Mouse (Mus musculus) spleen, adult 2 months (tissue): ENCODE data around the gene Gm20737. TPM values are rescaled to one million over a fixed set of nuclear protein-coding genes. Genes with fewer than 3 reads are reported as not detected.
"Not testable (repeated sequence)": the region's sequence is repeated elsewhere in the genome, so short reads cannot be mapped to it uniquely, and the experiment has no call there.

ENCODE experiments used
- DNase-seq, 2 experiments: peaks; one replicate each; pipeline versions ENCODE4 v3.0.0 to v3.0.0-alpha.2; 2012 to 2021; ENCODE audit warnings: low spot score in 2 of 2, low read depth in 1 of 2
- H3K27ac ChIP-seq: fragments of 200-500 bp; 2 replicates; pipeline ENCODE4 v1.5.1; 2012; ENCODE audit warnings: low read length, inconsistent platforms; ENCODE audit not compliant: insufficient read depth
- H3K27me3 ChIP-seq: fragments of 200-500 bp; 2 replicates; pipeline ENCODE4 v1.6.1; 2012; ENCODE audit warnings: mild to moderate bottlenecking, moderate library complexity, low read length, inconsistent platforms; ENCODE audit not compliant: control insufficient read depth, insufficient read depth
- H3K36me3 ChIP-seq: fragments of 200-500 bp; 2 replicates; pipeline ENCODE4 v1.6.1; 2012; ENCODE audit warnings: mild to moderate bottlenecking, low read length, inconsistent platforms; ENCODE audit not compliant: control insufficient read depth, insufficient read depth
- H3K4me1 ChIP-seq: fragments of 200-500 bp; 2 replicates; pipeline ENCODE4 v1.6.1; 2011; ENCODE audit warnings: inconsistent platforms; ENCODE audit not compliant: control insufficient read depth, insufficient read depth, insufficient read length
- H3K4me3 ChIP-seq: fragments of 200-500 bp; 2 replicates; pipeline ENCODE4 v1.5.1; 2011; ENCODE audit warnings: mild to moderate bottlenecking, inconsistent platforms; ENCODE audit not compliant: insufficient read depth, insufficient read length; ENCODE audit errors: extremely low read depth
- WGBS: fragments of 180-500 bp; shearing (Covaris S2); methylation state at CpG from one replicate; pipeline ENCODE4 v1.1.7; 2018; 5-methylcytosine and 5-hydroxymethylcytosine counted together
- polyA plus RNA-seq: library from polyadenylated mRNA; depleted of rRNA; stranded (reverse); fragments of >200 nt; gene quantifications from 2 replicates; pipeline ENCODE4 v1.2.3, GENCODE M21; 2012; rRNA removed

The Gm20737 gene
- not detected in 2 replicates for polyA plus RNA-seq

- H3K4me3 ChIP-seq, H3K36me3 ChIP-seq, H3K27ac ChIP-seq, H3K27me3 ChIP-seq, H3K4me1 ChIP-seq, DNase-seq: not testable (repeated sequence)
Observed at GRCm38 (mm10) chrY:10535942-10536341, at the start of gene Gm20737. Gene Gm20737, minus strand, starts transcription at chrY:10536042.

GRCm38 (mm10) chrY:10553153-10553552, 17.3 kb upstream of the Gm20737 start, which contains the start of gene Gm21775:
Gene Gm21775, plus strand, starts transcription at chrY:10553453.
- DNase-seq, H3K36me3 ChIP-seq, H3K27me3 ChIP-seq, H3K27ac ChIP-seq, H3K4me1 ChIP-seq, H3K4me3 ChIP-seq: not testable (repeated sequence)
- 83% methylated on average over 2 of the region's 5 CpGs for WGBS

Other genes starting within 250 kb of the Gm20737 start
- gene Gm20834, start 211.5 kb downstream of the Gm20737 start, polyA plus RNA-seq: not detected in 2 replicates
- not detected in 2 replicates for gene Gm28510, start 123.3 kb downstream of the Gm20737 start, polyA plus RNA-seq
- not detected in 2 replicates for gene Gm21775, start 17.4 kb upstream of the Gm20737 start, polyA plus RNA-seq
- gene Gm21900, start 80.3 kb upstream of the Gm20737 start, polyA plus RNA-seq: not detected in 2 replicates
- gene Gm20777, start 216.4 kb upstream of the Gm20737 start, polyA plus RNA-seq: not detected in 2 replicates